Mouse (Mus musculus) olfactory bulb, adult 2 months (tissue): ENCODE data around the gene Usp46.

ENCODE experiments used
- CTCF ChIP-seq: fragments of 200-500 bp; IDR thresholded peaks from 2 replicates; pipeline ENCODE4 v1.5.1; 2012; ENCODE audit warnings: low read depth, mild to moderate bottlenecking, low read length, moderate library complexity; ENCODE audit not compliant: insufficient read depth
- POLR2A ChIP-seq: fragments of 200-500 bp; IDR thresholded peaks from 2 replicates; pipeline ENCODE4 v1.6.1; 2012; ENCODE audit warnings: mild to moderate bottlenecking, low read depth, low read length, moderate library complexity; ENCODE audit not compliant: insufficient read depth

GRCm38 (mm10) chr5:73955691-73956090 is 112.5 kb downstream of the Usp46 start:
- TF ChIP-seq CTCF (no peak), POLR2A (no peak)
